Mouse (Mus musculus): Measurements from ENCODE around the gene Ltbp4. TPM values are rescaled to one million over a fixed set of nuclear protein-coding genes. Genes with fewer than 3 reads are reported as not detected.

Gene Ltbp4
- total and polyA plus RNA-seq, 2 experiments from 2014 or later: 13.6 to 44.3 TPM

GRCm38 (mm10) chr7:27261888-27262287 lies 75.6 kb downstream of the Ltbp4 start:
- DNase-seq (ENCODE audit: low spot score) (no peak), ATAC-seq (ENCODE audit: low FRiP score) (no peak)
- Histone ChIP-seq H3K36me3 (ENCODE audit: insufficient read depth, low read length) (peaks cover 22% of the 10 kb centered on the region), H3K9ac (replicated peaks; ENCODE audit: low read length, poor library complexity, severe bottlenecking) (no peak overlapping the region), H3K4me2 (ENCODE audit: low read depth, low read length, poor library complexity, severe bottlenecking) (no peak overlapping the region), H3K27ac (ENCODE audit: low read depth, low read length) (no peak overlapping the region), H3K27me3 (ENCODE audit: insufficient read depth, low read length) (no peaks in the 10 kb centered on the region), H3K4me3 (ENCODE audit: low read depth, low read length) (no peak overlapping the region), H3K4me1 (ENCODE audit: insufficient read depth, low read length) (peaks cover 8% of the 10 kb centered on the region; the same call in 1 of the 2 replicates), H3K9me3 (ENCODE audit: low read length) (no peaks in the 10 kb centered on the region)
- 75% methylated on average over 6 of the region's 6 CpGs for WGBS
- no peak for TF ChIP-seq CTCF (IDR thresholded peaks at IDR 0.05)

DNA sequence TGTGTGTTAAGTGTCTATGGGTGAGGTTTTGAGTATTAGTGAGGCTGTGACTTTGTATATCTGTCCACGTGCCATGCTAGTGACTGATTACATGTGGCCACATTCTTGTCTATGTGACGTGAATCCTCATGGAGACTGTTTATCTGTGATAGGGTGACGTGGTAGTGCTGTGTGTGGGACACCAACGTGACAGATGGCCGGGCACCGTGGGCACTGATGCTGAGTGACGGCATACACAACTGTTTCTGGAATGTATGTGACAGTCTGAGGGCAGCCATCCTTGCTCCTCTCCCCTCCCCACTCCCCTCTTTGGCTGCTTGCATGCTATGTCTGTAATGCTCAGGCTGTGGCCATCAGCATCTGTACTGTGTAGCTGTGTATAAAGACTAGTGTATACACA lies 76.6 kb downstream of the Ltbp4 start:
- TF ChIP-seq CTCF (IDR thresholded peaks at IDR 0.05): no peak
- Histone ChIP-seq H3K4me1 (ENCODE audit: insufficient read depth, low read length) (peaks cover 8% of the 10 kb centered on the region; the same call in 1 of the 2 replicates), H3K27ac (ENCODE audit: low read depth, low read length) (no peak overlapping the region), H3K4me3 (ENCODE audit: low read depth, low read length) (peak overlapping the region; percentile 89), H3K9ac (replicated peaks; ENCODE audit: low read length, poor library complexity, severe bottlenecking) (peak overlapping the region; percentile 98; the same call in 1 of the 2 replicates), H3K27me3 (ENCODE audit: insufficient read depth, low read length) (no peaks in the 10 kb centered on the region), H3K36me3 (ENCODE audit: insufficient read depth, low read length) (peaks cover 17% of the 10 kb centered on the region), H3K9me3 (ENCODE audit: low read length) (no peaks in the 10 kb centered on the region), H3K4me2 (ENCODE audit: low read depth, low read length, poor library complexity, severe bottlenecking) (peak overlapping the region; percentile 82)
- DNase-seq (ENCODE audit: low spot score) (peak; percentile 46), ATAC-seq (ENCODE audit: low FRiP score) (no peak)
- 48% methylated on average over 7 of the region's 7 CpGs for WGBS

- peak overlapping the region; percentile 98 for H3K9ac ChIP-seq (replicated peaks; ENCODE audit: low read length, poor library complexity, severe bottlenecking)
- peak; percentile 10; the same call in 1 of the 2 replicates for ATAC-seq (ENCODE audit: low FRiP score)
- H3K9me3 ChIP-seq (ENCODE audit: low read length): no peaks in the 10 kb centered on the region
- peaks cover 8% of the 10 kb centered on the region; the same call in 1 of the 2 replicates for H3K4me1 ChIP-seq (ENCODE audit: insufficient read depth, low read length)
- DNase-seq (ENCODE audit: low spot score): peak; percentile 52
- H3K36me3 ChIP-seq (ENCODE audit: insufficient read depth, low read length): peaks cover 17% of the 10 kb centered on the region
- 5% methylated on average over 5 of the region's 5 CpGs for WGBS
- no peaks in the 10 kb centered on the region for H3K27me3 ChIP-seq (ENCODE audit: insufficient read depth, low read length)
- H3K4me3 ChIP-seq (ENCODE audit: low read depth, low read length): peak overlapping the region; percentile 89
- no peak for TF ChIP-seq CTCF (IDR thresholded peaks at IDR 0.05)
- peak overlapping the region; percentile 86 for H3K27ac ChIP-seq (ENCODE audit: low read depth, low read length)
- H3K4me2 ChIP-seq (ENCODE audit: low read depth, low read length, poor library complexity, severe bottlenecking): peak overlapping the region; percentile 82
Measured at GRCm38 (mm10) chr7:27259771-27260170, 77.7 kb downstream of the Ltbp4 start.

- Histone ChIP-seq H3K9me3 (ENCODE audit: low read length) (no peaks in the 10 kb centered on the region), H3K36me3 (ENCODE audit: insufficient read depth, low read length) (peaks cover 22% of the 10 kb centered on the region), H3K9ac (replicated peaks; ENCODE audit: low read length, poor library complexity, severe bottlenecking) (peak overlapping the region; percentile 98), H3K27me3 (ENCODE audit: insufficient read depth, low read length) (no peaks in the 10 kb centered on the region), H3K4me3 (ENCODE audit: low read depth, low read length) (peak overlapping the region; percentile 89), H3K4me1 (ENCODE audit: insufficient read depth, low read length) (peaks cover 8% of the 10 kb centered on the region; the same call in 1 of the 2 replicates), H3K4me2 (ENCODE audit: low read depth, low read length, poor library complexity, severe bottlenecking) (peak overlapping the region; percentile 82), H3K27ac (ENCODE audit: low read depth, low read length) (peak overlapping the region; percentile 86)
- 2% methylated on average over 9 of the region's 9 CpGs for WGBS
- no peak for TF ChIP-seq CTCF (IDR thresholded peaks at IDR 0.05)
- ATAC-seq (ENCODE audit: low FRiP score) (0 out of 2 replicates have a peak, but pooled peaks have one; percentile 2), DNase-seq (ENCODE audit: low spot score) (peak; percentile 52)
Measured at GRCm38 (mm10) chr7:27259271-27259721, 78.2 kb downstream of the Ltbp4 start.

- H3K9ac ChIP-seq (replicated peaks; ENCODE audit: low read length, poor library complexity, severe bottlenecking): peak within 1 kb of the TSS; percentile 98
- H3K36me3 ChIP-seq (ENCODE audit: insufficient read depth, low read length): peaks cover 19% of the 10 kb centered on the region
- H3K27ac ChIP-seq (ENCODE audit: low read depth, low read length): peak within 1 kb of the TSS; percentile 86
- H3K4me2 ChIP-seq (ENCODE audit: low read depth, low read length, poor library complexity, severe bottlenecking): peak within 1 kb of the TSS; percentile 82
- H3K4me3 ChIP-seq (ENCODE audit: low read depth, low read length): peak within 1 kb of the TSS; percentile 89
- H3K27me3 ChIP-seq (ENCODE audit: insufficient read depth, low read length): no peaks in the 10 kb centered on the region
- no peaks in the 10 kb centered on the region for H3K9me3 ChIP-seq (ENCODE audit: low read length)
- peaks cover 8% of the 10 kb centered on the region; the same call in 1 of the 2 replicates for H3K4me1 ChIP-seq (ENCODE audit: insufficient read depth, low read length)
- peak; percentile 92 for DNase-seq (ENCODE audit: low spot score)
- 1% methylated on average over 43 of the region's 47 CpGs for WGBS
- no peak for TF ChIP-seq CTCF (IDR thresholded peaks at IDR 0.05)
- ATAC-seq (ENCODE audit: low FRiP score): peak; percentile 78
Measured at GRCm38 (mm10) chr7:27258205-27258899, 79.1 kb downstream of the Ltbp4 start, which contains the start of gene Numbl. TSS of gene Numbl (plus strand) at chr7:27258433.

DNA sequence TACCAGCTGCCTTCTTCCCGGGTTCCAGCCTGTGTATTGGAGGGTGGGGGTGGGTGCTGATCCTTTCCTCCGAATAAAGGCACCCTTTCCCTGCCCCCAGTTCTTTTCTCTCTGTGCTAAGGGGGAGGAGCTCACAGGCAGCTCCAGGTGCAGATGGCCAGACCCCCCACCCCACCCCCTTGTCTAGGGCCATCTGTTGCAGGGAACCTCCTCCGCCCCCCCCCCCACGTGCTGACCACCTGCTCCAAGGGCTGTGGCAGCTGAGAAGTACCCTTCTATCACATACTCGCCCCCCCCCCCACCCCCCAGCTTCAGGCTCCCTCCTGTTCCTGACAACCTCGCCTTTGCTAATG lies 79.7 kb downstream of the Ltbp4 start:
- Histone ChIP-seq H3K27me3 (ENCODE audit: insufficient read depth, low read length) (no peaks in the 10 kb centered on the region), H3K27ac (ENCODE audit: low read depth, low read length) (peak overlapping the region; percentile 86), H3K36me3 (ENCODE audit: insufficient read depth, low read length) (peaks cover 14% of the 10 kb centered on the region), H3K9me3 (ENCODE audit: low read length) (no peaks in the 10 kb centered on the region), H3K4me2 (ENCODE audit: low read depth, low read length, poor library complexity, severe bottlenecking) (peak overlapping the region; percentile 82), H3K9ac (replicated peaks; ENCODE audit: low read length, poor library complexity, severe bottlenecking) (no peak overlapping the region), H3K4me1 (ENCODE audit: insufficient read depth, low read length) (peaks cover 8% of the 10 kb centered on the region; the same call in 1 of the 2 replicates), H3K4me3 (ENCODE audit: low read depth, low read length) (peak overlapping the region; percentile 89; the same call in 1 of the 2 replicates)
- WGBS: 6% methylated on average over 2 of the region's 6 CpGs
- DNase-seq (ENCODE audit: low spot score): peak; percentile 66
- peak; percentile 1; the same call in 1 of the 2 replicates for ATAC-seq (ENCODE audit: low FRiP score)
- TF ChIP-seq CTCF (IDR thresholded peaks at IDR 0.05): no peak

Data from midbrain, postnatal 0 days (tissue).